In genomic region chr13:12029841-12030240, GRCm38 (mm10) we compare ENCODE assay signal across 21 mouse cellular contexts.
DNase-seq lines count a peak whose midpoint lies in the region; ATAC-seq and TF ChIP-seq lines count a peak whose summit lies in the region.
"Had no signal": no experiment of that assay in that cellular context is flagged by ENCODE, and none has a peak within 500 bp of the region (broad histone marks: within the 10 kb centered on the region; RNA-seq: fewer than 3 reads in every experiment).

No protein-coding gene starts in this region.

- no peak overlapping the region for H3K4me3 ChIP-seq in heart, embryonic 11.5 days (ENCODE audit: low read depth, low read length)
- no peak overlapping the region for H3K4me3 ChIP-seq in heart, postnatal 0 days (ENCODE audit: low read depth, low read length)
- H3K4me3 ChIP-seq: embryonic facial prominence, embryonic 12.5 days; forebrain, embryonic 12.5 days; hindbrain, embryonic 12.5 days; limb, embryonic 10.5 days; liver, embryonic 15.5 days; lung, embryonic 15.5 days; midbrain, embryonic 15.5 days; neural tube, embryonic 12.5 days had no signal

- H3K9ac ChIP-seq in heart, embryonic 11.5 days (ENCODE audit: low read depth, low read length): no peak overlapping the region
- no peak overlapping the region for H3K9ac ChIP-seq in heart, postnatal 0 days (replicated peaks; ENCODE audit: low read depth, low read length)
- H3K9ac ChIP-seq: embryonic facial prominence, embryonic 12.5 days; forebrain, embryonic 12.5 days; hindbrain, embryonic 12.5 days; liver, embryonic 15.5 days; lung, embryonic 15.5 days; midbrain, embryonic 15.5 days; neural tube, embryonic 12.5 days had no signal

- no peaks in the 10 kb centered on the region for H3K36me3 ChIP-seq in heart, embryonic 11.5 days (ENCODE audit: control insufficient read depth, insufficient read depth, low read length)
- H3K36me3 ChIP-seq in heart, postnatal 0 days (replicated peaks; ENCODE audit: control insufficient read depth, insufficient read depth, low read length): no peaks in the 10 kb centered on the region
- H3K36me3 ChIP-seq: embryonic facial prominence, embryonic 12.5 days; forebrain, embryonic 12.5 days; hindbrain, embryonic 12.5 days; limb, embryonic 10.5 days; liver, embryonic 15.5 days; lung, embryonic 15.5 days; midbrain, embryonic 15.5 days; neural tube, embryonic 12.5 days had no signal

- 0 out of 2 replicates have a peak, but pooled peaks have one; percentile 24 for ATAC-seq in heart, embryonic 11.5 days (replicated peaks; ENCODE audit: insufficient number of reproducible peaks, low FRiP score, low TSS enrichment)
- ATAC-seq in heart, postnatal 0 days (ENCODE audit: insufficient read depth, low read depth): peak; percentile 3; the same call in 1 of the 2 replicates
- 0 out of 2 replicates have a peak, but pooled peaks have one; percentile 34 for ATAC-seq in granulocyte monocyte progenitor cell, adult 5-6 weeks (replicated peaks; ENCODE audit: poor library complexity, severe bottlenecking)
- ATAC-seq: activated CD4-positive, CD25-positive, alpha-beta regulatory T cell, adult 4 months; midbrain, embryonic 15.5 days had no signal

- H3K27ac ChIP-seq in heart, embryonic 11.5 days (ENCODE audit: low read depth, low read length): peak overlapping the region; percentile 67
- H3K27ac ChIP-seq in heart, postnatal 0 days (ENCODE audit: low read depth): peak overlapping the region; percentile 65
- H3K27ac ChIP-seq: embryonic facial prominence, embryonic 12.5 days; forebrain, embryonic 12.5 days; hindbrain, embryonic 12.5 days; limb, embryonic 10.5 days; liver, embryonic 15.5 days; lung, embryonic 15.5 days; midbrain, embryonic 15.5 days; neural tube, embryonic 12.5 days had no signal

- no peak for TF ChIP-seq CTCF in heart, postnatal 0 days (IDR thresholded peaks at IDR 0.05; ENCODE audit: low read depth)

- TF ChIP-seq EP300 in heart, postnatal 0 days (IDR thresholded peaks at IDR 0.05; ENCODE audit: low read depth): no peak

- H3K4me2 ChIP-seq in heart, embryonic 11.5 days: peak overlapping the region; percentile 35; the same call in 1 of the 2 replicates
- H3K4me2 ChIP-seq in heart, postnatal 0 days (ENCODE audit: low read depth, low read length): 0 out of 2 replicates have a peak overlapping the region, but pooled peaks have one; percentile 6
- H3K4me2 ChIP-seq: embryonic facial prominence, embryonic 12.5 days; forebrain, embryonic 12.5 days; hindbrain, embryonic 12.5 days; liver, embryonic 15.5 days; lung, embryonic 15.5 days; midbrain, embryonic 15.5 days; neural tube, embryonic 12.5 days had no signal

- WGBS in heart, embryonic 11.5 days (ENCODE audit: insufficient replicate concordance): 67% methylated on average over 7 of the region's 7 CpGs
- 46% methylated on average over 7 of the region's 7 CpGs for WGBS in heart, postnatal 0 days

- intact Hi-C loops in heart, postnatal 36 days (cut with DNase I): no loop called here

- DNase-seq in heart, postnatal 36 days: no peak
- DNase-seq in heart, postnatal 0 days (ENCODE audit: low spot score): no peak
- DNase-seq in heart, adult 8-10 months (ENCODE audit: low spot score): no peak
- peak; percentile 64 for DNase-seq in adrenal gland, postnatal 14 days
- no peak for DNase-seq in kidney, postnatal 4 days
- DNase-seq: cerebellum, postnatal 10 days; gastrocnemius, postnatal 25 days; kidney, adult 11 months; liver; lung, postnatal 36 days had no signal

- no peaks in the 10 kb centered on the region for H3K9me3 ChIP-seq in heart, embryonic 11.5 days (replicated peaks; ENCODE audit: control insufficient read depth, low read length)
- no peaks in the 10 kb centered on the region for H3K9me3 ChIP-seq in heart, postnatal 0 days (replicated peaks; ENCODE audit: control insufficient read depth, low read length)
- H3K9me3 ChIP-seq: embryonic facial prominence, embryonic 12.5 days; forebrain, embryonic 12.5 days; hindbrain, embryonic 12.5 days; limb, embryonic 10.5 days; liver, embryonic 15.5 days; lung, embryonic 15.5 days; midbrain, embryonic 15.5 days; neural tube, embryonic 12.5 days had no signal

- no peaks in the 10 kb centered on the region for H3K27me3 ChIP-seq in heart, embryonic 11.5 days (ENCODE audit: control insufficient read depth, insufficient read depth, low read length)
- no peaks in the 10 kb centered on the region for H3K27me3 ChIP-seq in heart, postnatal 0 days (ENCODE audit: control insufficient read depth, insufficient read depth, low read length)
- H3K27me3 ChIP-seq: embryonic facial prominence, embryonic 12.5 days; forebrain, embryonic 12.5 days; hindbrain, embryonic 12.5 days; liver, embryonic 15.5 days; lung, embryonic 15.5 days; midbrain, embryonic 15.5 days; neural tube, embryonic 12.5 days had no signal

- H3K4me1 ChIP-seq in heart, embryonic 11.5 days (ENCODE audit: control insufficient read depth, insufficient read depth, low read length): peaks cover 60% of the 10 kb centered on the region
- peaks cover 75% of the 10 kb centered on the region for H3K4me1 ChIP-seq in heart, postnatal 0 days (ENCODE audit: control insufficient read depth, insufficient read depth)
- H3K4me1 ChIP-seq: embryonic facial prominence, embryonic 12.5 days; forebrain, embryonic 12.5 days; hindbrain, embryonic 12.5 days; limb, embryonic 10.5 days; liver, embryonic 15.5 days; lung, embryonic 15.5 days; midbrain, embryonic 15.5 days; neural tube, embryonic 12.5 days had no signal
